Mouse (Mus musculus) heart, postnatal 0 days (tissue): ENCODE results near the gene Prrc2c. TPM values are rescaled to one million over a fixed set of nuclear protein-coding genes. Genes with fewer than 3 reads are reported as not detected.

Source experiments
- ATAC-seq: fragments of 200-750 bp; cut with Nextera tagmentation; 2 replicates; pipeline ENCODE4 v1.8.0; 2017; ENCODE audit warnings: low read depth, moderate number of reproducible peaks, moderate library complexity; ENCODE audit not compliant: insufficient read depth
- DNase-seq: peaks from one replicate; pipeline ENCODE4 v3.0.0-alpha.2; 2016; ENCODE audit warnings: low spot score
- H3K27ac ChIP-seq: fragments of 300-500 bp; sonication (generic); 2 replicates; pipeline ENCODE4 v1.5.1; 2014; ENCODE audit warnings: low read depth, mild to moderate bottlenecking
- H3K27me3 ChIP-seq: fragments of 300-500 bp; sonication (generic); 2 replicates; pipeline ENCODE4 v1.6.1; 2014; ENCODE audit warnings: low read length, mixed read lengths; ENCODE audit not compliant: control insufficient read depth, insufficient read depth
- H3K36me3 ChIP-seq: fragments of 300-500 bp; sonication (generic); replicated peaks from 2 replicates; pipeline ENCODE4 v1.6.1; 2014; ENCODE audit warnings: low read length, mixed read lengths; ENCODE audit not compliant: control insufficient read depth, insufficient read depth
- H3K4me1 ChIP-seq: fragments of 300-500 bp; sonication (generic); 2 replicates; pipeline ENCODE4 v1.6.1; 2014; ENCODE audit warnings: antibody characterized with exemption; ENCODE audit not compliant: control insufficient read depth, insufficient read depth
- H3K4me2 ChIP-seq: fragments of 300-500 bp; sonication (generic); 2 replicates; pipeline ENCODE4 v1.6.1; 2014; ENCODE audit warnings: low read depth, mild to moderate bottlenecking, low read length, moderate library complexity
- H3K4me3 ChIP-seq: fragments of 300-500 bp; sonication (generic); 2 replicates; pipeline ENCODE4 v1.5.1; 2014; ENCODE audit warnings: low read depth, low read length
- H3K9ac ChIP-seq: fragments of 300-500 bp; sonication (generic); replicated peaks from 2 replicates; pipeline ENCODE4 v1.6.1; 2014; ENCODE audit warnings: low read depth, low read length, mixed read lengths
- H3K9me3 ChIP-seq: fragments of 300-500 bp; sonication (generic); replicated peaks from 2 replicates; pipeline ENCODE4 v1.6.1; 2016; ENCODE audit warnings: low read length; ENCODE audit not compliant: control insufficient read depth
- CTCF ChIP-seq: IDR thresholded peaks from 2 replicates; pipeline ENCODE4 v1.5.1; 2016; ENCODE audit warnings: antibody characterized with exemption, control low read depth, low read depth
- EP300 ChIP-seq: IDR thresholded peaks from 2 replicates; pipeline ENCODE4 v1.6.1; 2016; ENCODE audit warnings: antibody characterized with exemption, low read depth
- whole genome bisulfite sequencing: fragments of 180-500 bp; shearing (Covaris S2); extraction: QIAGEN DNeasy Blood & Tissue Kit; methylation state at CpG from one replicate; pipeline ENCODE4 v1.1.7; 2014; 5-methylcytosine and 5-hydroxymethylcytosine counted together
- polyA plus RNA-seq: library from polyadenylated mRNA; unstranded; fragments of >200 nt; fragmentation: Nextera tagmentation; extraction: Ambion mirVana; gene quantifications from 2 replicates; pipeline ENCODE4 v1.2.1, GENCODE M21; 2015
- total RNA-seq: library from RNA; depleted of rRNA; stranded (reverse); fragments of >200 nt; gene quantifications from 2 replicates; pipeline ENCODE4 v1.2.3, GENCODE M21; 2014; ENCODE audit warnings: low replicate concordance

The Prrc2c gene
- total and polyA plus RNA-seq, 2 experiments from 2014 or later, result 54.6 to 55.9 TPM

DNA sequence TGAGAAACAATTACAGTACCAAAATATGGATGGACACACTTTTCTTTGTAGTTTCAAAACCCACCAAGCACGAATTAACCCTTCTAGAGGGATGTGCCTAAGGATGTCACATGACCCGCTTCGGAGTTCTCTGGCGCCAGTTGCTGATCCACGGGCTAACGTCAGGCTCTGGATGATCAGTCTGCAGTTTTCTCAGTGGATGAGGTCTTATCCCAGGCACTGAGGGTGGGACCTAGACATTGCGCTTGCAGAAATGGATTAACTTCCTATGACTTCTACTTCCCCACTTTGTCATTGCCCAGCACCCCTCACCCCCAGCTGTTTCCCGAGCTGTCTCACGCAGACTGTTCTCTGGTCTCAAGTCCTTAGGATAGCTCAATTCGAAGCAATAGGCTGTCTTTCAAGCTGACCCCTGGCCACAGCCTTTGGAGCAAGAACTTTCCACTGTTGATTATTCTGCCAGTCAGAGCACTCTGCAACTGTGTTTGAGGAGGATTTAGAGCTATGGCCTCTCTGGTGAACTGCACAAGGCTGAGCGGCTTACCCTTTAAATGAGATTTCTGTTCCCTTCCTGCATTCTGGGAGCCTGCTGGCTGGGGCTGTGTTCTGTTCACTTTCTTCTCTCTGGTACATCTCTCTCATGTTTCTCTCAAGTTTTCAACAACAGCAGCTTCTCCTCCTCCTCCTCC, 74.7 kb downstream of the Prrc2c start:
- DNase-seq, result peak; percentile 16
- no peaks in the 10 kb centered on the region for H3K27me3 ChIP-seq
- H3K4me2 ChIP-seq, result peak overlapping the region; percentile 45
- peak; percentile 67 for ATAC-seq
- peak overlapping the region; percentile 8 for H3K4me3 ChIP-seq
- H3K27ac ChIP-seq, result no peak overlapping the region
- H3K4me1 ChIP-seq, result 0 out of 2 replicates have a peak, but pooled peaks cover 4% of the 10 kb centered on the region
- no peaks in the 10 kb centered on the region for H3K9me3 ChIP-seq
- 0 out of 2 replicates have a peak, but pooled peaks cover 6% of the 10 kb centered on the region for H3K36me3 ChIP-seq
- WGBS, result 2% methylated on average over 11 of the region's 11 CpGs
- no peak for TF ChIP-seq EP300
- no peak for TF ChIP-seq CTCF
- H3K9ac ChIP-seq, result peak overlapping the region; percentile 27; the same call in 1 of the 2 replicates

DNA sequence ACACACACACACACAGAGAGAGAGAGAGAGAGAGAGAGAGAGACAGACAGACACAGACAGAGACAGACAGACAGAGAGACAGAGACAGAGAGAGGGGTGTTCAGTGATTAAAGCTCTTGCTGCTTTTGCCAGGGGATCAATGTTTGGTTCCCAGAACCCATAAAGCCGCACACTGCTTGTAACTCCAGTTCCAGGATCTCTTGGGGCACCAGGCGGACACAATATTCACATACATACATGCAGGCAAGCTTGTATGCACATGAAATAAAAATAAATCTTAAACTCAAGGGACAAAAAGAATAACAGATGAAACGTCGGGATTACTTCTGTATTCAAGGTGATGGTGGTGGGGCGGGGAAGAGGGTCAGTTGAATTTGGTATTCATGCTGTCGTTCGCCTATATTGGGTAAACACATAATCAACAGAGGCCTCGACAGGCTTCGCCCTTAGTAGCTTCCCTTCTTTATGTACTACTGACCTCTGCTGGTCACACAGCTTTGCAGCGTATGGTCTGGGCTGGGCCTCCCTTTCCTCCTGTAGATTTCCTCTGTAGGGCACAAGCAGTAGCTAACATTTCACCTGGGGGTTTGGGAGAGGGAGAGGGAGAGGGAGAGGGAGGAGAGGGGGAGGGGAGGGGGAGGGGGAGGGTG, 75.4 kb downstream of the Prrc2c start:
- Histone ChIP-seq H3K9me3 (no peaks in the 10 kb centered on the region), H3K4me2 (peak overlapping the region; percentile 45), H3K36me3 (no peaks in the 10 kb centered on the region), H3K27ac (no peak overlapping the region), H3K4me3 (no peak overlapping the region), H3K9ac (no peak overlapping the region), H3K4me1 (0 out of 2 replicates have a peak, but pooled peaks cover 4% of the 10 kb centered on the region), H3K27me3 (no peaks in the 10 kb centered on the region)
- TF ChIP-seq EP300 (no peak), CTCF (peak; percentile 96)
- peak; percentile 89 for DNase-seq
- 11% methylated on average over 10 of the region's 10 CpGs for WGBS
- peak; percentile 94 for ATAC-seq

- WGBS, result 61% methylated on average over 11 of the region's 11 CpGs
- DNase-seq (no peak), ATAC-seq (no peak)
- Histone ChIP-seq H3K27ac (no peak overlapping the region), H3K4me3 (no peak overlapping the region), H3K9ac (no peak overlapping the region), H3K4me2 (no peak overlapping the region), H3K36me3 (no peaks in the 10 kb centered on the region), H3K27me3 (no peaks in the 10 kb centered on the region), H3K9me3 (no peaks in the 10 kb centered on the region), H3K4me1 (no peaks in the 10 kb centered on the region)
- TF ChIP-seq EP300 (no peak), CTCF (no peak)
These were observed 80.0 kb downstream of the Prrc2c start for GRCm38 (mm10) chr1:162660276-162660860.

GRCm38 (mm10) chr1:162658119-162658518, 82.2 kb downstream of the Prrc2c start, which contains the start of gene Myocos:
TSS of gene Myocos (minus strand) at chr1:162658219.
- no peak for TF ChIP-seq EP300
- no peaks in the 10 kb centered on the region for H3K27me3 ChIP-seq
- no peak within 1 kb of the TSS for H3K9ac ChIP-seq
- DNase-seq (no peak), ATAC-seq (no peak)
- H3K36me3 ChIP-seq, result no peaks in the 10 kb centered on the region
- no peaks in the 10 kb centered on the region for H3K9me3 ChIP-seq
- no peak within 1 kb of the TSS for H3K4me2 ChIP-seq
- WGBS, result 79% methylated on average over 7 of the region's 7 CpGs
- no peak within 1 kb of the TSS for H3K4me3 ChIP-seq
- H3K27ac ChIP-seq, result no peak within 1 kb of the TSS
- no peaks in the 10 kb centered on the region for H3K4me1 ChIP-seq

DNA sequence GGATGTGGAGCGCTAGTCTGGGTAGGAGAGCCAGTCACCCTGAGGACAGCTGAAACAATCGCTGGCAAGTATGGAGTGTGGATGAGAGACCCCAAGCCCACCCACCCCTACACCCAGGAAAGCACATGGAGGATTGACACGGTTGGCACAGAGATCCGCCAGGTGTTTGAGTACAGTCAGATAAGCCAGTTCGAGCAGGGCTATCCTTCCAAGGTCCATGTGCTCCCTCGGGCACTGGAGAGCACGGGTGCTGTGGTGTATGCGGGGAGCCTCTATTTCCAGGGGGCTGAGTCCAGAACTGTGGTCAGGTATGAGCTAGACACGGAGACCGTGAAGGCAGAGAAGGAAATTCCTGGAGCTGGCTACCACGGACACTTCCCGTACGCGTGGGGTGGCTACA, 91.9 kb downstream of the Prrc2c start:
- DNase-seq (no peak), ATAC-seq (no peak)
- WGBS, result 84% methylated on average over 14 of the region's 14 CpGs
- Histone ChIP-seq H3K4me2 (no peak overlapping the region), H3K4me1 (no peaks in the 10 kb centered on the region), H3K27me3 (no peaks in the 10 kb centered on the region), H3K4me3 (no peak overlapping the region), H3K9ac (no peak overlapping the region), H3K9me3 (no peaks in the 10 kb centered on the region), H3K27ac (no peak overlapping the region), H3K36me3 (no peaks in the 10 kb centered on the region)
- no peak for TF ChIP-seq EP300
- no peak for TF ChIP-seq CTCF
